Mouse (Mus musculus) heart, postnatal 0 days (tissue): ENCODE results near the gene Pgghg.

Experiments
- CTCF ChIP-seq: IDR thresholded peaks from 2 replicates; pipeline ENCODE4 v1.5.1; 2016; ENCODE audit warnings: antibody characterized with exemption, control low read depth, low read depth
- EP300 ChIP-seq: IDR thresholded peaks from 2 replicates; pipeline ENCODE4 v1.6.1; 2016; ENCODE audit warnings: antibody characterized with exemption, low read depth

DNA sequence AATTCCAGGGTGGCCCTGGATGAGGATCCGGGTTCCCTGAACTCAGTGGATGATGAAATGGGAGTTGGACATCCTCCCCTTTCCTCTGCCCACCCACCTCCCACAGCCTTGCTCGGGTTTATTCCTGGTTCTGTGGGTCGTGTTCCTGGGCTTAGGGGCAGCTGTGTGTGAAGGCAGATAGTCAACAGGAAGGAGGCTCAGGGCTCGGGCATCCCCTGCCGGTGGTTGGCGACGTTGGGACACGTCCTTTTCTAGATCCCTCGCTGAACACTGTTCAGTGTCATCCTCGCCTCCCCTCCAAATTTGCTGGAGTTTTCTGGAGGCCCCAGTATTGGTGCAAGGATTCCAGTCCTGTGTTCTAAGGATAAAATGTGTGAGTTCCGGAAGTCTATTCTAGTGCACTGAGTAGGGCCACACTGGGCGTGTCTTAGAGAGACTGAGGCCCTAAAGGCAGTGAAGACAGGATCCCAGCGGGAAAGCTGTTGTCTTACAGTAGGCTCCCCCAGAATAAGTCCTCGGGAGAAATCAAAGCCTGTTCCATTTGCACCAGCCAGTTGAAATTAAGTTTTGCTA, 50.0 kb downstream of the Pgghg start:
- TF ChIP-seq CTCF: no peak
- TF ChIP-seq EP300: no peak
